Mouse (Mus musculus): ENCODE data around the gene Kpna7. TPM values are rescaled to one million over a fixed set of nuclear protein-coding genes. Genes with fewer than 3 reads are reported as not detected.
A peak's percentile ranks its signal among the peaks of the same experiment; 100 is the strongest.

The Kpna7 gene
- polyA plus RNA-seq, 1 experiment from 2014 or later: not detected

DNA sequence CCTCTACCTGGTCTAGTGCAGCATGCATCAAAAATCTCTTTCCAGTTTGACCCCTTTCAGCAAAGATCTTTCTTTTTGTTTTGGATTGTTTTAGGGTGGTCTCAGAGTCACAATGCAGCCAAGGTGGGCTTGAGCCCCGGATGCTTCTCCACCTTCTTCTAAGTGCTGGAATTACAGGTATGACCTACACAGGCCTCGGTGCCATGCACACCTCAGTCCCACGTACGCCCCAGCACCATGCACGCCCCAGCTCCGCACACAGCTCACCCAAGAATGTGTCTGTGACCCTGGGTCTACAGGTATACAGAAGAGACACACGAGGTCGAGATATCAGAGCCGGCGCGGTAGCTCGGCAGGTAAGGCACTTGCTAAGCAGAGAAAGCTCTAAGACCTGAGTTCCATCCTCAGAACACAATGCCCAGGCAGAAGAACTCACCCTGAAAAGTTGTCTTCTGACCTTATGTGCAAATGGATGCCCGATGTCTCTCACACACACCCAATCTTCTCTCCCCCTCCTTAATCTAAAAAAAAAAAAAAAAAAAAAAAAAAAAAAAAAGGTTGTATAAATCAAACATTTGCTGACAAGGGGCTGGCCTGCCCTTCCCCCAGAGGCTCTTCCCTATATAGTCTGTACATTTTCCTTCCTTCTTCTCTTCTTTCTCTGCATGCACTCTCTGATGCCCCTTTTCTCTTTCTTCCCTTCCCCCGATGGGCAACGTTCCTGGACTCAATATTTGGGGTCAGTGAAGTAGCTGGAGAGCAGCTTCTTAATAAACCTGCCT lies 74.8 kb downstream of the Kpna7 start:
- ATAC-seq (ENCODE audit: low FRiP score, low read depth): no peak
- 89% methylated on average over 15 of the region's 15 CpGs for WGBS
- no peaks in the 10 kb centered on the region for H3K36me3 ChIP-seq

DNA sequence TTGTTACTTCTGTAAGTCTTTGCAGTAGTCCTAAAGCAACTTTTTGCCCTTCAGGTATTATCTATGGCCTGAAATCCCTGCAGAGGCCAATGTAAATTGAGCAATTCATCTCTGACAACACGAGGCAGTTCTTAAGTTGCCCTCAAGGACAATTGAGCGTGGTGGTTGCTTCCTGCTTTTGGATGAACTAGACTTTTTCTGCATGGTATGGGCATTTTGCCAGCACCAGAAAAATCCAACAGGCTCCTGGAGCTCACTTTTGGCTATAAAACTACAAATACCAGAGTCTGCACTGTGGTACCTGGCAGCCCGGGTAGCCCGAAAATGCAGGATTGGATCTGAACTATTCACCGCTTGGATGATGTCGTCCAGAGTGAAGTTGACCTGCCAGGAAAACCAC lies 78.2 kb downstream of the Kpna7 start:
- peaks cover 7% of the 10 kb centered on the region; the same call in 1 of the 2 replicates for H3K4me1 ChIP-seq
- no peak overlapping the region for H3K27ac ChIP-seq
- H3K36me3 ChIP-seq: no peaks in the 10 kb centered on the region
- no peaks in the 10 kb centered on the region for H3K27me3 ChIP-seq
- WGBS: 58% methylated on average over 6 of the region's 6 CpGs
- H3K9ac ChIP-seq: no peak overlapping the region
- H3K9me3 ChIP-seq: no peaks in the 10 kb centered on the region
- H3K4me3 ChIP-seq: no peak overlapping the region
- ATAC-seq (ENCODE audit: low FRiP score, low read depth): no peak
- no peak overlapping the region for H3K4me2 ChIP-seq (replicated peaks)

More for the DNA sequence above, 74.8 kb downstream of the Kpna7 start:
- Histone ChIP-seq H3K9ac (no peak overlapping the region), H3K4me3 (no peak overlapping the region), H3K27me3 (no peaks in the 10 kb centered on the region), H3K9me3 (no peaks in the 10 kb centered on the region), H3K27ac (no peak overlapping the region), H3K4me1 (peaks cover 17% of the 10 kb centered on the region), H3K4me2 (replicated peaks) (no peak overlapping the region)

DNA sequence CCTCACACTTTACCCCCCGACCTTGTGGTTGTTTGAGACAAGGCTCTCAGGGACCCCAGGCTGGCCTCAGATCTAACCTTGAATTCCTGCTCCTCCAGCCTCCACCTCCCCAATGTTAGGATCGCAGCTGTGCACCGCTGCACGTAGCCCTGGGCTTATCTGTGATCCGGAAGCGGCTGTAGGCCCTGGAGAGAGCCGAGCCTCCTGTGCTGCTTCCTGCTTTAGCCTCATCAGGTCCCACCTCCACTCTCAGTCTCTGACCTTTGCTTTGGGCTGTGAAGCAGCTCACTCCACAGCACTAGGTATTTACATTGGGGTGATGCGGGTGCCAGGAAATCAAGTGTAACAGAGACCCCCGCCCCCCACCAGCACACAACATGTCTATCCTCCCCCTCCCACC lies 79.3 kb downstream of the Kpna7 start:
- Histone ChIP-seq H3K9ac (no peak overlapping the region), H3K4me3 (no peak overlapping the region), H3K27me3 (no peaks in the 10 kb centered on the region), H3K4me1 (0 out of 2 replicates have a peak, but pooled peaks cover 4% of the 10 kb centered on the region), H3K4me2 (replicated peaks) (no peak overlapping the region), H3K9me3 (no peaks in the 10 kb centered on the region), H3K36me3 (no peaks in the 10 kb centered on the region), H3K27ac (no peak overlapping the region)
- no peak for ATAC-seq (ENCODE audit: low FRiP score, low read depth)
- WGBS: 81% methylated on average over 9 of the region's 9 CpGs

DNA sequence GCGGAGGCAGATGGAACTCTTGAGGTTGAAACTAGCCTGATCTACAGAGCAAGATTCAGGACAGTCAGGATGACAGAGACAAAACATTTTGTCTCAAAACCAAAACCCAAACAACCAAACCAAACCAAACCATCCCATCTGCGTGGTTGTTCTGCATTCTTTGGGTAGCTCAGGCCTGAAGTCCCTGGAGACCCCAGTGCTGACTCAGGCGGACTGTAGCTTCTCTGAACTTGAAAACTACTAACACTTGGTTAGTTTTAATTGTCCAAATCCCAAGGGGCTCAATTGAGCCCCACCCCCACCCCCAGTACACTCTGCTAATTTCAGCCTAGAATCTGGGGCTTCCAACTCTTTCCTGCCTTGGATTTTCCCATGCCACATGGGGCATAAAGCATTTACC lies 80.5 kb downstream of the Kpna7 start:
- 82% methylated on average over 3 of the region's 3 CpGs for WGBS
- Histone ChIP-seq H3K4me1 (0 out of 2 replicates have a peak, but pooled peaks cover 4% of the 10 kb centered on the region), H3K9me3 (no peaks in the 10 kb centered on the region), H3K36me3 (no peaks in the 10 kb centered on the region), H3K9ac (no peak overlapping the region), H3K4me2 (replicated peaks) (no peak overlapping the region), H3K27me3 (no peaks in the 10 kb centered on the region), H3K4me3 (no peak overlapping the region), H3K27ac (no peak overlapping the region)
- ATAC-seq (ENCODE audit: low FRiP score, low read depth): no peak

DNA sequence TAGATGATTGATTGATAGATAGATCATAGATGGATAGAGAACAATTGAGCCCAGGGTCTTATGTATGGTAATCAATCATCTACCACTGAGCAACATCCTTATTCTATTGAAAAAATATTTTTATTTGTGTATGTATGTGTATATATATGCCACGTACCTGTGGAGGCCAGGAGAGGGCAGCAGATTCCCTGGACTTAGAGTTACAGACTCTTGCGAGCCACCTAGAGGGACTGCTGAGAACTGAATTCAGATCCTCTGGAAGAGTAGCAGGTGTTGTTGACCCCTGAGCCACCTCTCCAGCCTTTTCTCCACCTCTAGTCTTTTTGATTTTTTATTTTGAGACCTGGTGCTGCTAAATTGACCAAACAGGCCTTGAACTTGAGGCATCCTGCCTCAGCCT lies 85.3 kb downstream of the Kpna7 start:
- H3K36me3 ChIP-seq: no peaks in the 10 kb centered on the region
- H3K4me3 ChIP-seq: no peak overlapping the region
- no peak overlapping the region for H3K27ac ChIP-seq
- no peak overlapping the region for H3K4me2 ChIP-seq (replicated peaks)
- WGBS: 35% methylated on average over 2 of the region's 2 CpGs
- H3K9ac ChIP-seq: no peak overlapping the region
- H3K27me3 ChIP-seq: no peaks in the 10 kb centered on the region
- H3K4me1 ChIP-seq: no peaks in the 10 kb centered on the region
- no peaks in the 10 kb centered on the region for H3K9me3 ChIP-seq
- no peak for ATAC-seq (ENCODE audit: low FRiP score, low read depth)

DNA sequence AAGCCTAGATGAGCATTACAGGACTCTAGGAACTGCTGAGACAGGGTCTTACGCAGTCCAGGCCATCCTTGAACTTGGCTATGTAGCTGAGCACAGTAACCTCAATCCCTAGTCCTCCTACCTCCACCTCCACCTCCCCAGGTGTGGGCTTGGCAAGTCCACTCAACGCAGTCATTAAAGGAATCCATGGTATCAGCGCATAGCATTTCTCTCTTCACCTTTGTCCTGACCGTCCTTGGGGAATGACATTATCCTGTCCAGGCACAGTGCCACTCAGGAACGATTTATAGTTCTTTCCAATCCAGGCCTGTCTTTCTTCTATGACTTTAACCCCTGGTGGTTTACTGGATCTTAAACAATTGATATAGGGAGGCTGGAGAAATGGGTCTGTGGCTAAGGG lies 93.3 kb downstream of the Kpna7 start:
- H3K4me3 ChIP-seq: no peak overlapping the region
- 72% methylated on average over 5 of the region's 5 CpGs for whole genome bisulfite sequencing
- no peaks in the 10 kb centered on the region for H3K27me3 ChIP-seq
- no peaks in the 10 kb centered on the region for H3K9me3 ChIP-seq
- no peaks in the 10 kb centered on the region for H3K4me1 ChIP-seq
- no peaks in the 10 kb centered on the region for H3K36me3 ChIP-seq
- no peak for ATAC-seq (ENCODE audit: low FRiP score, low read depth)
- no peak overlapping the region for H3K9ac ChIP-seq
- no peak overlapping the region for H3K27ac ChIP-seq
- no peak overlapping the region for H3K4me2 ChIP-seq (replicated peaks)

DNA sequence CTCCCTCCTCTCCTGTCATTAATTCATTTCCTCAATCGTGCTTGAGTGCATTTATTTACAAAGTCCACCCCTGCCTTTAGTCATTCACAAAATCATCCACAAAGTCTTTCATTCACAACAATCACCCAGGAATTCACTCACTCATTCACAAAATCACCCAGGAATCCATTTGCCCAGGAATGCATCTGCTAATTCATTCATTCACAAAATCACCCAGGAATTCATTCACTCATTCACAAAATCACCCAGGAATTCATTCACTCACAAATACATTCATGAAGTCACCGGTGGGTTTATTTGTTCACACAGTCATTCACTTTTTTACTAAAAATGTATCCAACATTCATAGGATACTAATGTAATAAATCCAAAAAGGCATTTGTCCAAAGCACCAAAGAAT lies 93.8 kb downstream of the Kpna7 start:
- 70% methylated on average over 2 of the region's 2 CpGs for WGBS
- H3K4me2 ChIP-seq (replicated peaks): no peak overlapping the region
- no peak overlapping the region for H3K27ac ChIP-seq

DNA sequence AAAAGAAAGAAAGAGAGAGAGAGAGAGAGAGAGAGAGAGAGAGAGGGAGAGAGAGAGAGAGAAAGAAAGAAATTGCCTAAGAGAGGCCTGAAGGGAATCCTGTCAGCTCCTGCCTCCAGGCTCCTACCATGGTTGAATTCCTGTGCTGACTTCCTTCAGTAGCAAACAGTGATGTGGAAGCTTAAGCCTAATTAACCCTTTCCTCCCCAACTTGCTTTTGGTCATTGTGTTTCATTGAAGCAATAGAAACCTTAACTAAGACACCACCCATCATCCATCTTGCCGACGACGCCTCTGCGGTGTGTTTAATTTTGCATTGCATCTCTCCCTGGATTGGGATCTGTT lies 94.8 kb downstream of the Kpna7 start:
- Histone ChIP-seq H3K4me2 (replicated peaks) (no peak overlapping the region), H3K9me3 (peaks cover 8% of the 10 kb centered on the region; the same call in 1 of the 2 replicates), H3K27me3 (no peaks in the 10 kb centered on the region), H3K27ac (no peak overlapping the region), H3K9ac (no peak overlapping the region), H3K36me3 (no peaks in the 10 kb centered on the region), H3K4me3 (no peak overlapping the region), H3K4me1 (no peaks in the 10 kb centered on the region)
- ATAC-seq (ENCODE audit: low FRiP score, low read depth): no peak
- WGBS: 85% methylated on average over 4 of the region's 4 CpGs

More for the DNA sequence above, 93.8 kb downstream of the Kpna7 start:
- Histone ChIP-seq H3K27me3 (no peaks in the 10 kb centered on the region), H3K9ac (no peak overlapping the region), H3K4me1 (no peaks in the 10 kb centered on the region), H3K9me3 (no peaks in the 10 kb centered on the region), H3K4me3 (no peak overlapping the region), H3K36me3 (no peaks in the 10 kb centered on the region)
- no peak for ATAC-seq (ENCODE audit: low FRiP score, low read depth)

DNA sequence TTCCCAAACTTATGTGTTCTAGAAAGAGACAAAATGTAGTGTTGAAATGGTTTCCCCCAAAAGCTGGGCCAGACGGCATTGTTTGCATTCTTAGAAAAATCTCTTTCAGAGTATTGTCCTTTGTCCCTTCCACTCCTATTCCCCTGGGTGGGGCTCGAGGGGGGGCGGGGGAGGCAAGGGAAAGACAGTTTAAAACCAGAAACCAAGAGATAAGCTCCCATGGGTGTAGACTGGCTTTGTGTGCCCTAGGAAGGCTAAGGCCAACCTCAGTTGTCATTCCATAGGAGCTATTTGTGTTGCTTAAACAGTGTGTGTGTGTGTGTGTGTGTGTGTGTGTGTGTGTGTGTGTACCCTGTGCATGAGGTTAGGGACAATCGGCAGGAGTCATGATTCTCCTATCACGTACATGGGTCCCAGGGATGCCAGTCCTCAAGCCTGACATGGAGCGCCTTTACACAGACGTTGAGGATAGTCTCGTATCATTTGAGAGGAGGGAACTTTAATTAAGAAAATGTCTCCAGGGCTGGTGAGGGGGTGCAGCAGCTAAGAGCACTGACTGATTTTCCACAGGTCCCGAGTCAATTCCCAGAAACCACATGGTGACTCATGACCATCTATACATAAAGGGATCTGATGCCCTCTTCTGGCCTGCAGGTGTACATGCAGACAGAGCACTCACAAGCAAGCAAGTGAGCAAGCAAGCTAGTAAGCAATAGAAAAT lies 95.3 kb downstream of the Kpna7 start:
- no peaks in the 10 kb centered on the region for H3K36me3 ChIP-seq
- H3K9ac ChIP-seq: no peak overlapping the region

DNA sequence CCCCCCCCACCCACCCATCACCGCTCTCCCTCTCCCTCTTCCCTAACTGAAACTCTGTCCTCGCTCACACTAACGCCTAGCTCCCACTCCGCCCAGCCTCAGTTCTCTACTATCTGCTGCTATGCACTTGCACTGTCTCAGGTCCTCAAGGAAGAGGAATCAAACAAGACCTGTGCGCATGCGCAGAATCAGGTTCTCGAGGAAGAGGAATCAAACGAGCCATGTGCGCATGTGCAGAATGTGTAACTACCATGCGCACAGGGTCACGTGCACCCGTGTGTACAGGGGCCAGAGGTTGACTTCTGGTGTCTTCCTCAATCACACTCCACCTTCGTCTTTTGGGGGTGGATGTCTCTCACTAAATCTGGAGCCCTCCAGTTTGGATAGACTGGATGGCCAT lies 96.3 kb downstream of the Kpna7 start:
- 84% methylated on average over 13 of the region's 13 CpGs for WGBS
- no peak for ATAC-seq (ENCODE audit: low FRiP score, low read depth)
- Histone ChIP-seq H3K4me2 (replicated peaks) (no peak overlapping the region), H3K4me1 (no peaks in the 10 kb centered on the region), H3K27ac (no peak overlapping the region), H3K9ac (no peak overlapping the region), H3K4me3 (no peak overlapping the region), H3K36me3 (no peaks in the 10 kb centered on the region), H3K9me3 (peaks cover 17% of the 10 kb centered on the region; the same call in 1 of the 2 replicates), H3K27me3 (no peaks in the 10 kb centered on the region)

More for the DNA sequence above, 95.3 kb downstream of the Kpna7 start:
- H3K4me3 ChIP-seq: no peak overlapping the region
- H3K4me2 ChIP-seq (replicated peaks): no peak overlapping the region
- H3K27ac ChIP-seq: no peak overlapping the region
- 50% methylated on average over 9 of the region's 9 CpGs for WGBS
- peaks cover 11% of the 10 kb centered on the region; the same call in 1 of the 2 replicates for H3K9me3 ChIP-seq
- peak; percentile 41; the same call in 1 of the 2 replicates for ATAC-seq (ENCODE audit: low FRiP score, low read depth)
- no peaks in the 10 kb centered on the region for H3K27me3 ChIP-seq
- H3K4me1 ChIP-seq: no peaks in the 10 kb centered on the region

DNA sequence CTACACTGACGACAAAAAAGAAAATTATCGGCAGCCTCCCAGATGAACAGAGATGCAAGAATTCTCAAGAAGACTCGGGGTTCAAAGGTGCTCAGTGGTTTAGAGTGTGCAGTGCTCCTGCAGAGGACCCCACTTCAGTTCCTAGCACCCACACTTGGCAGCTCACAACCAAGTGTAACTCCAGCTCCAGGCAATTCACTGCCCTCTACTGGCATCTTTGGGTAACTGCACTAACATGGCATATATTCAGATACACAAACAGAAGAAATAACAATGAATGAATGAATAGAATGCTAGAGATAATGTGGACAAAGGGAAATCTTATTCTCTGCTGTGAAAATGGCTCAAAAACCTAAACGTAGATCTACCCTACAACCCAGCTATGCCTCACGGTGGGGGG lies 99.0 kb downstream of the Kpna7 start:
- ATAC-seq (ENCODE audit: low FRiP score, low read depth): no peak
- 92% methylated on average over 5 of the region's 5 CpGs for WGBS
- Histone ChIP-seq H3K27ac (no peak overlapping the region), H3K36me3 (no peaks in the 10 kb centered on the region), H3K4me1 (no peaks in the 10 kb centered on the region), H3K4me3 (no peak overlapping the region), H3K4me2 (replicated peaks) (no peak overlapping the region), H3K27me3 (no peaks in the 10 kb centered on the region), H3K9ac (no peak overlapping the region), H3K9me3 (peaks cover 17% of the 10 kb centered on the region; the same call in 1 of the 2 replicates)

DNA sequence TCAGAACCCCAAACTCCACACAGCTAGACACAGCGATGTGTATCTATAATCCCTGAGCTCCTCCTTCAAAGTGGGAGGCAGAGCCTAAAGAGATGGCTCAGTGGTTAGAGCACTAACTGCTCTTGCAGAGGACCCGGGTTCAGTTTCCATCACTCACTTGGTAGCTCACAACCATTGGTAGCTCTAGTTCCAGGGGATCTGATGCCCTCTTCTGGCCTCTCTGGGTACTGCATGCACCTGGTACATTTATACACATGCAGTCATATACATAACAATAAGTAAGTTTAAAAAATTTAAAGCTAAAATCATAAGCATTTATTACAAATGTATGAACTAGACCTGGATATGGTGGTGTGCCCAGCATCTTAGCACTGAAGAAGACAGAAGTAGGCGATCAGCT lies 100.6 kb downstream of the Kpna7 start:
- Histone ChIP-seq H3K36me3 (no peaks in the 10 kb centered on the region), H3K27ac (no peak overlapping the region), H3K4me2 (replicated peaks) (no peak overlapping the region), H3K4me1 (no peaks in the 10 kb centered on the region), H3K9me3 (peaks cover 17% of the 10 kb centered on the region; the same call in 1 of the 2 replicates), H3K27me3 (no peaks in the 10 kb centered on the region), H3K4me3 (no peak overlapping the region), H3K9ac (no peak overlapping the region)
- WGBS: 93% methylated on average over 3 of the region's 3 CpGs
- ATAC-seq (ENCODE audit: low FRiP score, low read depth): no peak
